Mouse (Mus musculus) kidney, adult 9 months (tissue): ENCODE data around the gene Mafg.

Experiments used
- DNase-seq: peaks from one replicate; pipeline ENCODE4 v3.0.0; 2022

The Mafg gene

GRCm38 (mm10) chr11:120642939-120643600 lies 9.7 kb upstream of the Mafg start:
- DNase-seq, result no peak

GRCm38 (mm10) chr11:120641869-120642268 lies 8.5 kb upstream of the Mafg start:
- no peak for DNase-seq

GRCm38 (mm10) chr11:120641255-120641654 lies 7.9 kb upstream of the Mafg start:
- DNase-seq, result no peak

- no peak for DNase-seq
Measured at GRCm38 (mm10) chr11:120634810-120635209, 1.4 kb upstream of the Mafg start.

- DNase-seq, result peak; percentile 91
Measured at GRCm38 (mm10) chr11:120632559-120633519, 561 bp downstream of the Mafg start.

GRCm38 (mm10) chr11:120631726-120632448 lies 1.5 kb downstream of the Mafg start:
- DNase-seq, result peak; percentile 62

GRCm38 (mm10) chr11:120630881-120631725 lies 2.3 kb downstream of the Mafg start:
- DNase-seq, result peak; percentile 84

GRCm38 (mm10) chr11:120630401-120630871 lies 3.0 kb downstream of the Mafg start:
- DNase-seq, result peak; percentile 94

GRCm38 (mm10) chr11:120629911-120630310 lies 3.5 kb downstream of the Mafg start:
- peak; percentile 78 for DNase-seq

GRCm38 (mm10) chr11:120629341-120629730 lies 4.1 kb downstream of the Mafg start:
- peak; percentile 82 for DNase-seq

GRCm38 (mm10) chr11:120628601-120629340 lies 4.6 kb downstream of the Mafg start:
- no peak for DNase-seq

- peak; percentile 59 for DNase-seq
Measured at GRCm38 (mm10) chr11:120627468-120628300, 5.7 kb downstream of the Mafg start.

- DNase-seq, result no peak
Measured at GRCm38 (mm10) chr11:120626785-120627467, 6.5 kb downstream of the Mafg start.

GRCm38 (mm10) chr11:120625152-120625775 lies 8.1 kb downstream of the Mafg start, which contains the start of gene Sirt7:
Gene Sirt7 (minus strand): TSS chr11:120625240.
- no peak for DNase-seq

- peak; percentile 85 for DNase-seq
Measured at GRCm38 (mm10) chr11:120624680-120625111, 8.7 kb downstream of the Mafg start.

GRCm38 (mm10) chr11:120623961-120624679 lies 9.3 kb downstream of the Mafg start:
- DNase-seq, result peak; percentile 83

GRCm38 (mm10) chr11:120622805-120623204 lies 10.6 kb downstream of the Mafg start:
- DNase-seq, result no peak

GRCm38 (mm10) chr11:120620195-120620594 lies 13.2 kb downstream of the Mafg start:
- DNase-seq, result no peak
